Mouse (Mus musculus) forebrain, embryonic 12.5 days (tissue): ENCODE measurements at regions not wholly inside any gene's neighbourhood (a gene's known extent, or its start where the extent isn't known, plus 50 kb on each side); places are given as distances from the start of the nearest gene placed in this dataset.

ENCODE experiments used
- ATAC-seq: fragments of 200-750 bp; cut with Nextera tagmentation; 2 replicates; pipeline ENCODE4 v1.8.0; 2017; ENCODE audit warnings: moderate TSS enrichment; ENCODE audit not compliant: low FRiP score
- H3K27ac ChIP-seq: fragments of 300-500 bp; sonication (generic); 2 replicates; pipeline ENCODE4 v1.5.1; 2016; ENCODE audit warnings: mild to moderate bottlenecking
- H3K27me3 ChIP-seq: fragments of 300-500 bp; sonication (generic); 2 replicates; pipeline ENCODE4 v1.6.1; 2016; ENCODE audit warnings: mild to moderate bottlenecking
- H3K36me3 ChIP-seq: fragments of 300-500 bp; sonication (generic); replicated peaks from 2 replicates; pipeline ENCODE4 v1.6.1; 2016; ENCODE audit warnings: mild to moderate bottlenecking
- H3K4me1 ChIP-seq: fragments of 300-500 bp; sonication (generic); 2 replicates; pipeline ENCODE4 v1.6.1; 2016
- H3K4me2 ChIP-seq: fragments of 300-500 bp; sonication (generic); 2 replicates; pipeline ENCODE4 v1.6.1; 2016; ENCODE audit warnings: mild to moderate bottlenecking, moderate library complexity
- H3K4me3 ChIP-seq: fragments of 300-500 bp; sonication (generic); replicated peaks from 2 replicates; pipeline ENCODE4 v1.5.1; 2016; ENCODE audit warnings: mild to moderate bottlenecking
- H3K9ac ChIP-seq: fragments of 300-500 bp; sonication (generic); 2 replicates; pipeline ENCODE4 v1.6.1; 2016; ENCODE audit warnings: mild to moderate bottlenecking
- H3K9me3 ChIP-seq: fragments of 300-500 bp; sonication (generic); 2 replicates; pipeline ENCODE4 v1.6.1; 2016
- WGBS: fragments of 180-500 bp; shearing (Covaris S2); methylation state at CpG from one replicate; pipeline ENCODE4 v1.1.7; 2016; 5-methylcytosine and 5-hydroxymethylcytosine counted together

- WGBS = 77% methylated on average over 4 of the region's 4 CpGs
- ATAC-seq = no peak
- no peak overlapping the region for H3K27ac ChIP-seq
Observed at GRCm38 (mm10) chr1:35017471-35017870, 167.7 kb downstream of the Plekhb2 start.

GRCm38 (mm10) chr1:35032619-35033018, 182.8 kb downstream of the Plekhb2 start:
- no peak overlapping the region for H3K4me2 ChIP-seq
- no peak overlapping the region for H3K9ac ChIP-seq
- WGBS = 57% methylated on average over 4 of the region's 4 CpGs
- no peaks in the 10 kb centered on the region for H3K36me3 ChIP-seq
- no peaks in the 10 kb centered on the region for H3K9me3 ChIP-seq
- no peak overlapping the region for H3K27ac ChIP-seq
- H3K4me1 ChIP-seq = no peaks in the 10 kb centered on the region
- no peak for ATAC-seq
- H3K4me3 ChIP-seq = no peak overlapping the region
- H3K27me3 ChIP-seq = no peaks in the 10 kb centered on the region

More at GRCm38 (mm10) chr1:35017471-35017870, 167.7 kb downstream of the Plekhb2 start:
- H3K27me3 ChIP-seq = no peaks in the 10 kb centered on the region
- no peaks in the 10 kb centered on the region for H3K4me1 ChIP-seq
- no peak overlapping the region for H3K4me3 ChIP-seq
- H3K4me2 ChIP-seq = no peak overlapping the region
- no peak overlapping the region for H3K9ac ChIP-seq
- H3K36me3 ChIP-seq = no peaks in the 10 kb centered on the region
- H3K9me3 ChIP-seq = 0 out of 2 replicates have a peak, but pooled peaks cover 2% of the 10 kb centered on the region

GRCm38 (mm10) chr1:35072811-35073210, 223.0 kb downstream of the Plekhb2 start:
- Histone ChIP-seq H3K36me3 (no peaks in the 10 kb centered on the region), H3K4me1 (no peaks in the 10 kb centered on the region), H3K27me3 (no peaks in the 10 kb centered on the region), H3K4me3 (no peak overlapping the region), H3K9ac (no peak overlapping the region), H3K27ac (no peak overlapping the region), H3K4me2 (no peak overlapping the region), H3K9me3 (no peaks in the 10 kb centered on the region)
- no peak for ATAC-seq
- 79% methylated on average over 1 of the region's 1 CpGs for WGBS

GRCm38 (mm10) chr1:35094873-35095272, 245.1 kb downstream of the Plekhb2 start:
- WGBS = 31% methylated on average over 1 of the region's 1 CpGs

GRCm38 (mm10) chr1:35095785-35096184, 246.0 kb downstream of the Plekhb2 start:
- WGBS = 41% methylated on average over 2 of the region's 2 CpGs
- ATAC-seq = 0 out of 2 replicates have a peak, but pooled peaks have one; percentile 41
- Histone ChIP-seq H3K4me2 (no peak overlapping the region), H3K9ac (no peak overlapping the region), H3K9me3 (no peaks in the 10 kb centered on the region), H3K27ac (no peak overlapping the region), H3K4me3 (no peak overlapping the region), H3K27me3 (no peaks in the 10 kb centered on the region), H3K36me3 (no peaks in the 10 kb centered on the region), H3K4me1 (peaks cover 3% of the 10 kb centered on the region)

More at GRCm38 (mm10) chr1:35094873-35095272, 245.1 kb downstream of the Plekhb2 start:
- H3K9me3 ChIP-seq = no peaks in the 10 kb centered on the region
- no peak overlapping the region for H3K27ac ChIP-seq
- no peak for ATAC-seq
- H3K9ac ChIP-seq = no peak overlapping the region
- H3K36me3 ChIP-seq = no peaks in the 10 kb centered on the region
- H3K27me3 ChIP-seq = no peaks in the 10 kb centered on the region
- no peak overlapping the region for H3K4me3 ChIP-seq
- H3K4me2 ChIP-seq = no peak overlapping the region
- H3K4me1 ChIP-seq = peaks cover 3% of the 10 kb centered on the region

GRCm38 (mm10) chr1:35106665-35107064, 256.9 kb downstream of the Plekhb2 start:
- Histone ChIP-seq H3K4me3 (no peak overlapping the region), H3K4me1 (no peaks in the 10 kb centered on the region), H3K4me2 (no peak overlapping the region), H3K27me3 (no peaks in the 10 kb centered on the region), H3K27ac (no peak overlapping the region), H3K9ac (no peak overlapping the region), H3K36me3 (no peaks in the 10 kb centered on the region), H3K9me3 (no peaks in the 10 kb centered on the region)
- 95% methylated on average over 1 of the region's 1 CpGs for WGBS
- 0 out of 2 replicates have a peak, but pooled peaks have one; percentile 44 for ATAC-seq

GRCm38 (mm10) chr1:35109801-35110200, 260.0 kb downstream of the Plekhb2 start:
- no peaks in the 10 kb centered on the region for H3K36me3 ChIP-seq
- 61% methylated on average over 1 of the region's 1 CpGs for WGBS
- H3K9ac ChIP-seq = no peak overlapping the region
- no peaks in the 10 kb centered on the region for H3K27me3 ChIP-seq
- no peak overlapping the region for H3K27ac ChIP-seq
- no peak overlapping the region for H3K4me2 ChIP-seq
- H3K4me3 ChIP-seq = no peak overlapping the region
- no peak for ATAC-seq
- 0 out of 2 replicates have a peak, but pooled peaks cover under 1% of the 10 kb centered on the region for H3K9me3 ChIP-seq
- no peaks in the 10 kb centered on the region for H3K4me1 ChIP-seq

- no peaks in the 10 kb centered on the region for H3K4me1 ChIP-seq
- no peak for ATAC-seq
- no peak overlapping the region for H3K9ac ChIP-seq
- H3K4me3 ChIP-seq = no peak overlapping the region
- no peak overlapping the region for H3K4me2 ChIP-seq
- H3K9me3 ChIP-seq = peaks cover 19% of the 10 kb centered on the region; the same call in 1 of the 2 replicates
- H3K36me3 ChIP-seq = no peaks in the 10 kb centered on the region
- H3K27me3 ChIP-seq = no peaks in the 10 kb centered on the region
- no peak overlapping the region for H3K27ac ChIP-seq
Observed at GRCm38 (mm10) chr1:35115521-35115920, 265.7 kb downstream of the Plekhb2 start.

GRCm38 (mm10) chr1:35137907-35138306, 288.1 kb downstream of the Plekhb2 start:
- no peaks in the 10 kb centered on the region for H3K27me3 ChIP-seq
- no peak overlapping the region for H3K4me3 ChIP-seq
- no peaks in the 10 kb centered on the region for H3K9me3 ChIP-seq
- H3K4me1 ChIP-seq = no peaks in the 10 kb centered on the region
- no peak overlapping the region for H3K9ac ChIP-seq
- no peak for ATAC-seq
- no peak overlapping the region for H3K27ac ChIP-seq
- no peak overlapping the region for H3K4me2 ChIP-seq
- no peaks in the 10 kb centered on the region for H3K36me3 ChIP-seq
- WGBS = 80% methylated on average over 3 of the region's 3 CpGs

- H3K36me3 ChIP-seq = no peaks in the 10 kb centered on the region
- no peak overlapping the region for H3K4me3 ChIP-seq
- H3K27me3 ChIP-seq = no peaks in the 10 kb centered on the region
- no peak overlapping the region for H3K4me2 ChIP-seq
- H3K9me3 ChIP-seq = no peaks in the 10 kb centered on the region
- H3K4me1 ChIP-seq = no peaks in the 10 kb centered on the region
- H3K9ac ChIP-seq = no peak overlapping the region
- ATAC-seq = no peak
- H3K27ac ChIP-seq = no peak overlapping the region
Observed at GRCm38 (mm10) chr1:35149036-35149435, 299.3 kb downstream of the Plekhb2 start.

GRCm38 (mm10) chr1:35162506-35162905, 312.7 kb downstream of the Plekhb2 start:
- Histone ChIP-seq H3K4me2 (no peak overlapping the region), H3K27me3 (no peaks in the 10 kb centered on the region), H3K36me3 (no peaks in the 10 kb centered on the region), H3K9me3 (no peaks in the 10 kb centered on the region), H3K27ac (no peak overlapping the region), H3K9ac (no peak overlapping the region), H3K4me3 (no peak overlapping the region), H3K4me1 (no peaks in the 10 kb centered on the region)
- no peak for ATAC-seq

- WGBS = 94% methylated on average over 2 of the region's 2 CpGs
- Histone ChIP-seq H3K4me3 (no peak overlapping the region), H3K27me3 (no peaks in the 10 kb centered on the region), H3K4me2 (no peak overlapping the region), H3K36me3 (no peaks in the 10 kb centered on the region), H3K4me1 (no peaks in the 10 kb centered on the region), H3K9me3 (no peaks in the 10 kb centered on the region), H3K27ac (no peak overlapping the region), H3K9ac (no peak overlapping the region)
- no peak for ATAC-seq
Observed at GRCm38 (mm10) chr1:35200656-35201055, 350.9 kb downstream of the Plekhb2 start.

GRCm38 (mm10) chr1:35201083-35201879, 351.5 kb downstream of the Plekhb2 start:
- ATAC-seq = no peak
- WGBS = 79% methylated on average over 7 of the region's 7 CpGs
- no peak overlapping the region for H3K27ac ChIP-seq

More at GRCm38 (mm10) chr1:35201083-35201879, 351.5 kb downstream of the Plekhb2 start:
- no peaks in the 10 kb centered on the region for H3K4me1 ChIP-seq
- H3K9me3 ChIP-seq = no peaks in the 10 kb centered on the region
- no peaks in the 10 kb centered on the region for H3K27me3 ChIP-seq
- no peaks in the 10 kb centered on the region for H3K36me3 ChIP-seq
- no peak overlapping the region for H3K4me2 ChIP-seq
- H3K4me3 ChIP-seq = no peak overlapping the region
- no peak overlapping the region for H3K9ac ChIP-seq
